Mouse (Mus musculus) neural tube, embryonic 14.5 days (tissue): ENCODE measurements around the gene Gm10376. TPM values are rescaled to one million over a fixed set of nuclear protein-coding genes. Genes with fewer than 3 reads are reported as not detected.
"Not testable (repeated sequence)": the region's sequence is repeated elsewhere in the genome, so short reads cannot be mapped to it uniquely, and the experiment has no call there.

ENCODE experiments used
- ATAC-seq: fragments of 200-750 bp; cut with Nextera tagmentation; 2 replicates; pipeline ENCODE4 v1.8.0; 2017; ENCODE audit warnings: low read depth, mild to moderate bottlenecking, moderate TSS enrichment, moderate library complexity
- H3K27ac ChIP-seq: fragments of 300-500 bp; sonication (generic); 2 replicates; pipeline ENCODE4 v1.5.1; 2014; ENCODE audit warnings: low read depth, mild to moderate bottlenecking, control low read depth, low read length, moderate library complexity, mixed read lengths
- H3K27me3 ChIP-seq: fragments of 300-500 bp; sonication (generic); 2 replicates; pipeline ENCODE4 v1.6.1; 2014; ENCODE audit warnings: low read length; ENCODE audit not compliant: control insufficient read depth, insufficient read depth
- H3K36me3 ChIP-seq: fragments of 300-500 bp; sonication (generic); 2 replicates; pipeline ENCODE4 v1.6.1; 2014; ENCODE audit warnings: low read length, mixed read lengths; ENCODE audit not compliant: control insufficient read depth, insufficient read depth
- H3K4me1 ChIP-seq: fragments of 300-500 bp; sonication (generic); 2 replicates; pipeline ENCODE4 v1.6.1; 2014; ENCODE audit warnings: low read length; ENCODE audit not compliant: control insufficient read depth, insufficient read depth
- H3K4me2 ChIP-seq: fragments of 300-500 bp; sonication (generic); 2 replicates; pipeline ENCODE4 v1.6.1; 2014; ENCODE audit warnings: mild to moderate bottlenecking, low read depth, low read length, control low read depth
- H3K4me3 ChIP-seq: fragments of 300-500 bp; sonication (generic); 2 replicates; pipeline ENCODE4 v1.5.1; 2014; ENCODE audit warnings: low read depth, low read length, control low read depth, mixed read lengths
- H3K9ac ChIP-seq: fragments of 300-500 bp; sonication (generic); replicated peaks from 2 replicates; pipeline ENCODE4 v1.6.1; 2014; ENCODE audit warnings: low read depth, mild to moderate bottlenecking, control low read depth, low read length, mixed read lengths
- H3K9me3 ChIP-seq: fragments of 300-500 bp; sonication (generic); 2 replicates; pipeline ENCODE4 v1.6.1; 2016; ENCODE audit warnings: low read length; ENCODE audit not compliant: control insufficient read depth
- WGBS: fragments of 180-500 bp; shearing (Covaris S2); extraction: QIAGEN DNeasy Blood & Tissue Kit; methylation state at CpG from one replicate; pipeline ENCODE4 v1.1.7; 2014; 5-methylcytosine and 5-hydroxymethylcytosine counted together
- polyA plus RNA-seq: library from polyadenylated mRNA; unstranded; fragments of >200 nt; fragmentation: Nextera tagmentation; extraction: Ambion mirVana; gene quantifications from 2 replicates; pipeline ENCODE4 v1.2.1, GENCODE M21; 2014

Gene Gm10376
- polyA plus RNA-seq = not detected in 2 replicates

GRCm38 (mm10) chr14:43015528-43015927, at the start of gene Gm10376:
Gene Gm10376 (minus strand): TSS chr14:43015628.
- ATAC-seq, H3K36me3 ChIP-seq, H3K4me1 ChIP-seq, H3K9me3 ChIP-seq, H3K27ac ChIP-seq, H3K4me2 ChIP-seq, H3K27me3 ChIP-seq, H3K9ac ChIP-seq, H3K4me3 ChIP-seq: not testable (repeated sequence)

GRCm38 (mm10) chr14:43060179-43060578, 44.8 kb upstream of the Gm10376 start:
- H3K27me3 ChIP-seq, H3K4me3 ChIP-seq, H3K9me3 ChIP-seq, H3K27ac ChIP-seq, H3K9ac ChIP-seq, H3K4me1 ChIP-seq, ATAC-seq, H3K4me2 ChIP-seq, H3K36me3 ChIP-seq: not testable (repeated sequence)
- WGBS = 77% methylated on average over 4 of the region's 4 CpGs

- not testable (repeated sequence) for H3K9me3 ChIP-seq, H3K4me3 ChIP-seq, H3K27me3 ChIP-seq, H3K4me1 ChIP-seq, H3K9ac ChIP-seq, H3K27ac ChIP-seq, ATAC-seq, H3K36me3 ChIP-seq, H3K4me2 ChIP-seq
- 78% methylated on average over 3 of the region's 3 CpGs for WGBS
These were observed 42.6 kb upstream of the Gm10376 start for GRCm38 (mm10) chr14:43058063-43058462.

GRCm38 (mm10) chr14:42993524-42993923, 21.9 kb downstream of the Gm10376 start, which contains the start of gene Gm8082:
Gene Gm8082 (minus strand): TSS chr14:42993624.
- not testable (repeated sequence) for H3K4me3 ChIP-seq, H3K36me3 ChIP-seq, H3K27me3 ChIP-seq, H3K9me3 ChIP-seq, ATAC-seq, H3K9ac ChIP-seq, H3K27ac ChIP-seq, H3K4me1 ChIP-seq, H3K4me2 ChIP-seq
- WGBS = 60% methylated on average over 1 of the region's 1 CpGs

Other genes with a start within 250 kb of the Gm10376 start
- gene Gm3015, start 246.8 kb downstream of the Gm10376 start, polyA plus RNA-seq = not detected in 2 replicates
- not detected in 2 replicates for gene Gm10377, start 217.6 kb downstream of the Gm10376 start, polyA plus RNA-seq
- gene Gm21977, start 162.2 kb downstream of the Gm10376 start, polyA plus RNA-seq = not detected in 2 replicates
- not detected in 2 replicates for gene Gm8082, start 22.0 kb downstream of the Gm10376 start, polyA plus RNA-seq
- gene Gm8094, start 61.0 kb upstream of the Gm10376 start, polyA plus RNA-seq = not detected in 2 replicates
- gene Gm8104, start 85.0 kb upstream of the Gm10376 start, polyA plus RNA-seq = not detected in 2 replicates
- not detected in 2 replicates for gene Gm7233, start 164.2 kb upstream of the Gm10376 start, polyA plus RNA-seq
- gene Gm8122, start 219.7 kb upstream of the Gm10376 start, polyA plus RNA-seq = not detected in 2 replicates
- not detected in 2 replicates for gene Gm8126, start 243.0 kb upstream of the Gm10376 start, polyA plus RNA-seq